In genomic region chr9:50850271-50850670, GRCm38 (mm10) we compare ENCODE assay signal across 9 mouse cellular contexts. TPM values are rescaled to one million over a fixed set of nuclear protein-coding genes. Genes with fewer than 3 reads are reported as not detected.
A peak's percentile ranks its signal among the peaks of the same experiment; 100 is the strongest.
DNase-seq lines count a peak whose midpoint lies in the region; ATAC-seq and TF ChIP-seq lines count a peak whose summit lies in the region.
"Had no signal": no experiment of that assay in that cellular context is flagged by ENCODE, and none has a peak within 500 bp of the region (broad histone marks: within the 10 kb centered on the region; RNA-seq: fewer than 3 reads in every experiment).

No protein-coding gene starts in this region.

- intact Hi-C loops in heart, postnatal 25 days (cut with DNase I), result no loop called here

- H3K36me3 ChIP-seq in midbrain, embryonic 12.5 days, result no peaks in the 10 kb centered on the region
- H3K36me3 ChIP-seq in midbrain, embryonic 15.5 days (replicated peaks), result no peaks in the 10 kb centered on the region
- no peaks in the 10 kb centered on the region for H3K36me3 ChIP-seq in heart, postnatal 0 days (replicated peaks; ENCODE audit: control insufficient read depth, insufficient read depth, low read length)
- H3K36me3 ChIP-seq in stomach, postnatal 0 days (ENCODE audit: control insufficient read depth, insufficient read depth, low read length), result no peaks in the 10 kb centered on the region

- no peak for TF ChIP-seq CTCF in heart, postnatal 0 days (IDR thresholded peaks at IDR 0.05; ENCODE audit: low read depth)
- TF ChIP-seq CTCF in stomach, postnatal 0 days (IDR thresholded peaks at IDR 0.05; ENCODE audit: low read depth), result no peak

- peaks cover 5% of the 10 kb centered on the region; the same call in 1 of the 2 replicates for H3K27me3 ChIP-seq in midbrain, embryonic 12.5 days
- H3K27me3 ChIP-seq in midbrain, embryonic 15.5 days (replicated peaks), result no peaks in the 10 kb centered on the region
- no peaks in the 10 kb centered on the region for H3K27me3 ChIP-seq in heart, postnatal 0 days (ENCODE audit: control insufficient read depth, insufficient read depth, low read length)
- no peaks in the 10 kb centered on the region for H3K27me3 ChIP-seq in stomach, postnatal 0 days (ENCODE audit: control insufficient read depth, insufficient read depth, low read length)

- H3K4me3 ChIP-seq in midbrain, embryonic 12.5 days, result no peak overlapping the region
- no peak overlapping the region for H3K4me3 ChIP-seq in midbrain, embryonic 15.5 days
- H3K4me3 ChIP-seq in heart, postnatal 0 days (ENCODE audit: low read depth, low read length), result no peak overlapping the region
- H3K4me3 ChIP-seq in stomach, postnatal 0 days (ENCODE audit: low read depth, low read length), result no peak overlapping the region

- DNase-seq in heart, adult 18-20 months, result peak; percentile 37 to 43
- no peak for DNase-seq in heart, postnatal 25 days (ENCODE audit: low spot score)
- DNase-seq in heart, postnatal 0 days (ENCODE audit: low spot score), result no peak
- DNase-seq in stomach, postnatal 0 days (ENCODE audit: low spot score), result peak; percentile 47

- H3K9ac ChIP-seq in midbrain, embryonic 12.5 days (replicated peaks), result 0 out of 2 replicates have a peak overlapping the region, but pooled peaks have one; percentile 17
- no peak overlapping the region for H3K9ac ChIP-seq in midbrain, embryonic 15.5 days
- no peak overlapping the region for H3K9ac ChIP-seq in heart, postnatal 0 days (replicated peaks; ENCODE audit: low read depth, low read length)
- peak overlapping the region; percentile 8 for H3K9ac ChIP-seq in stomach, postnatal 0 days (ENCODE audit: low read length)

- TF ChIP-seq EP300 in heart, postnatal 0 days (IDR thresholded peaks at IDR 0.05; ENCODE audit: low read depth), result no peak
- no peak for TF ChIP-seq EP300 in stomach, postnatal 0 days (optimal IDR thresholded peaks at IDR 0.05)

- 0 out of 2 replicates have a peak overlapping the region, but pooled peaks have one; percentile 19 for H3K4me2 ChIP-seq in midbrain, embryonic 12.5 days (replicated peaks)
- H3K4me2 ChIP-seq in midbrain, embryonic 15.5 days, result no peak overlapping the region
- peak overlapping the region; percentile 45 for H3K4me2 ChIP-seq in heart, postnatal 0 days (ENCODE audit: low read depth, low read length)
- peak overlapping the region; percentile 41 for H3K4me2 ChIP-seq in stomach, postnatal 0 days (replicated peaks; ENCODE audit: low read depth)

- peaks cover 19% of the 10 kb centered on the region for H3K4me1 ChIP-seq in midbrain, embryonic 12.5 days
- H3K4me1 ChIP-seq in midbrain, embryonic 15.5 days, result no peaks in the 10 kb centered on the region
- peaks cover 11% of the 10 kb centered on the region for H3K4me1 ChIP-seq in heart, postnatal 0 days (ENCODE audit: control insufficient read depth, insufficient read depth)
- H3K4me1 ChIP-seq in stomach, postnatal 0 days (replicated peaks; ENCODE audit: control insufficient read depth, insufficient read depth), result no peaks in the 10 kb centered on the region

- no peak overlapping the region for H3K27ac ChIP-seq in midbrain, embryonic 12.5 days (replicated peaks)
- no peak overlapping the region for H3K27ac ChIP-seq in midbrain, embryonic 15.5 days
- no peak overlapping the region for H3K27ac ChIP-seq in heart, postnatal 0 days (ENCODE audit: low read depth)
- H3K27ac ChIP-seq in stomach, postnatal 0 days (replicated peaks), result peak overlapping the region; percentile 46

- H3K9me3 ChIP-seq in midbrain, embryonic 12.5 days, result no peaks in the 10 kb centered on the region
- no peaks in the 10 kb centered on the region for H3K9me3 ChIP-seq in midbrain, embryonic 15.5 days
- H3K9me3 ChIP-seq in heart, postnatal 0 days (replicated peaks; ENCODE audit: control insufficient read depth, low read length), result no peaks in the 10 kb centered on the region
- H3K9me3 ChIP-seq in stomach, postnatal 0 days (ENCODE audit: control insufficient read depth, low read length), result no peaks in the 10 kb centered on the region

- ATAC-seq in midbrain, embryonic 12.5 days (ENCODE audit: low FRiP score, low read depth), result no peak
- ATAC-seq in midbrain, embryonic 15.5 days (replicated peaks), result no peak; the same call in 1 of the 2 replicates
- peak; percentile 40 for ATAC-seq in heart, postnatal 0 days (ENCODE audit: insufficient read depth, low read depth)
- ATAC-seq in stomach, postnatal 0 days (ENCODE audit: low FRiP score, low TSS enrichment), result peak; percentile 28; the same call in 1 of the 2 replicates
- no peak for ATAC-seq in monocyte, adult 5-6 weeks (replicated peaks; ENCODE audit: insufficient number of reproducible peaks, low FRiP score, low TSS enrichment, poor library complexity, severe bottlenecking)
- ATAC-seq in megakaryocyte-erythroid progenitor cell, adult 5-6 weeks (replicated peaks; ENCODE audit: low FRiP score, low TSS enrichment, poor library complexity, severe bottlenecking), result no peak
- ATAC-seq: hindbrain, embryonic 16.5 days had no signal

- WGBS in midbrain, embryonic 12.5 days, result 13% methylated on average over 11 of the region's 11 CpGs
- 12% methylated on average over 11 of the region's 11 CpGs for WGBS in midbrain, embryonic 15.5 days
- WGBS in heart, postnatal 0 days, result 11% methylated on average over 11 of the region's 11 CpGs
- 13% methylated on average over 11 of the region's 11 CpGs for WGBS in stomach, postnatal 0 days

RNA-seq across cellular contexts. Expression of gene Ppp2r1b, which starts 5.2 kb away (rescaled TPM):
- 10 to 100 TPM; 10.6 to 11.3 TPM for total RNA-seq in heart, adult 18-20 months (2021)
- 10 to 100 TPM; 10.2 to 10.5 TPM for total RNA-seq in heart, postnatal 25 days (2021)
- polyA plus RNA-seq in midbrain, embryonic 12.5 days (2016; fragmentation: Nextera tagmentation; extraction: Ambion mirVana), result 90.9 and 93.6 TPM in 2 replicates
- polyA plus RNA-seq in midbrain, embryonic 15.5 days (2015; fragmentation: Nextera tagmentation; extraction: Ambion mirVana), result 41.6 and 42.5 TPM in 2 replicates
- 7.5 and 15.3 TPM in 2 replicates for total RNA-seq in heart, postnatal 0 days (2014; rRNA removed; ENCODE audit: low replicate concordance)
- 15.3 and 17.8 TPM in 2 replicates for polyA plus RNA-seq in heart, postnatal 0 days (2015; fragmentation: Nextera tagmentation; extraction: Ambion mirVana)
- 32.6 and 33.2 TPM in 2 replicates for polyA plus RNA-seq in stomach, postnatal 0 days (2015; fragmentation: Nextera tagmentation; extraction: Ambion mirVana)
- 19.3 to 41.0 TPM (median 25.7 TPM) in 3 replicates for total RNA-seq in monocyte, adult 5-6 weeks (2017)
- 89.1 and 93.7 TPM in 2 replicates for total RNA-seq in megakaryocyte-erythroid progenitor cell, adult 5-6 weeks (2014; fragmentation: Nextera tagmentation)
- 88.2 and 109 TPM in 2 replicates for total RNA-seq in megakaryocyte-erythroid progenitor cell, adult 5-6 weeks (2017)

Comparison
In these comparisons a context has a peak if more than half of its experiments do, and no peak if none do; other contexts are left out.
1. DNase-seq: peak in heart, adult 18-20 months (2 of 2) and stomach, postnatal 0 days (single experiment); none in heart, postnatal 25 days (single experiment) and heart, postnatal 0 days (single experiment).
2. H3K9ac ChIP-seq: peak in midbrain, embryonic 12.5 days (single experiment) and stomach, postnatal 0 days (single experiment); none in midbrain, embryonic 15.5 days (single experiment) and heart, postnatal 0 days (single experiment).
3. ATAC-seq: peak in heart, postnatal 0 days (single experiment) and stomach, postnatal 0 days (single experiment); none in midbrain, embryonic 12.5 days (single experiment), midbrain, embryonic 15.5 days (single experiment), monocyte, adult 5-6 weeks (single experiment) and megakaryocyte-erythroid progenitor cell, adult 5-6 weeks (single experiment).